Mouse (Mus musculus) left cerebral cortex, adult 2 months (tissue): ENCODE data around the gene Map2k3. TPM values are rescaled to one million over a fixed set of nuclear protein-coding genes. Genes with fewer than 3 reads are reported as not detected.
A peak's percentile ranks its signal among the peaks of the same experiment; 100 is the strongest.

Source experiments
- DNase-seq, 2 experiments: peaks; one replicate each; pipeline ENCODE4 v3.0.0; 2021 to 2022; ENCODE audit warnings: low spot score in 2 of 2, mixed read lengths in 1 of 2; ENCODE audit errors: extremely low spot score in 1 of 2
- H3K27ac ChIP-seq: fragments of 200-600 bp; 2 replicates; pipeline ENCODE4 v1.8.1; 2022
- H3K4me3 ChIP-seq: fragments of 200-600 bp; 2 replicates; pipeline ENCODE4 v1.8.1; 2022
- CTCF ChIP-seq: fragments of 200-600 bp; IDR thresholded peaks from 2 replicates; pipeline ENCODE4 v1.8.1; 2022; ENCODE audit warnings: antibody characterized with exemption, mild to moderate bottlenecking, moderate library complexity
- intact Hi-C: fragments of 180-260 bp; cut with DNase I; formaldehyde crosslinking; loops from one replicate; pipeline ENCODE4 v1.15.1; 2025
- total RNA-seq, 2 experiments: library from RNA; stranded (reverse); gene quantifications; 2 replicates each; pipeline ENCODE4 v1.2.3; 2021

Map2k3 gene
- total RNA-seq, 2 experiments from 2014 or later = 18.4 to 23.6 TPM

GRCm38 (mm10) chr11:60908073-60908472 is 23.8 kb upstream of the Map2k3 start:
- intact Hi-C loops = no loop called here
- Histone ChIP-seq H3K27ac (no peak overlapping the region), H3K4me3 (no peak overlapping the region)
- TF ChIP-seq CTCF = peak; percentile 24
- no peak for DNase-seq

- no peak overlapping the region for H3K27ac ChIP-seq
- TF ChIP-seq CTCF = no peak
- no peak for DNase-seq
- intact Hi-C loops = no loop called here
- H3K4me3 ChIP-seq = no peak overlapping the region
Observed at GRCm38 (mm10) chr11:60909626-60910025, 22.2 kb upstream of the Map2k3 start.

GRCm38 (mm10) chr11:60912525-60912973 is 19.3 kb upstream of the Map2k3 start:
- no peak for DNase-seq
- TF ChIP-seq CTCF = no peak
- H3K4me3 ChIP-seq = peak overlapping the region; percentile 98
- intact Hi-C loops = loop anchor here (2.0 kb wide), 1 partner anchor 20 kb away; the partner anchor contains the start of gene Map2k3
- peak overlapping the region; percentile 90; the same call in 1 of the 2 replicates for H3K27ac ChIP-seq

GRCm38 (mm10) chr11:60913301-60914196 is 18.3 kb upstream of the Map2k3 start:
- DNase-seq = peak; percentile 89
- intact Hi-C loops = loop anchor here (1.0 to 2.0 kb wide), 2 partner anchors 19 to 34 kb away; partner anchors contain the start of genes Map2k3 and Tmem11
- TF ChIP-seq CTCF = no peak
- peak overlapping the region; percentile 98 for H3K4me3 ChIP-seq
- H3K27ac ChIP-seq = peak overlapping the region; percentile 90

- intact Hi-C loops = no loop called here
- DNase-seq = no peak
- H3K27ac ChIP-seq = peak within 1 kb of the TSS; percentile 90
- peak within 1 kb of the TSS; percentile 98 for H3K4me3 ChIP-seq
- no peak for TF ChIP-seq CTCF
Observed at GRCm38 (mm10) chr11:60914491-60914890, 17.3 kb upstream of the Map2k3 start, which contains the start of gene Natd1. Natd1 (minus strand) TSS chr11:60914750.

GRCm38 (mm10) chr11:60915201-60915600 is 16.6 kb upstream of the Map2k3 start:
- no peak for TF ChIP-seq CTCF
- Histone ChIP-seq H3K4me3 (no peak overlapping the region), H3K27ac (no peak overlapping the region)
- no peak for DNase-seq
- intact Hi-C loops = no loop called here

GRCm38 (mm10) chr11:60920021-60920420 is 11.8 kb upstream of the Map2k3 start:
- TF ChIP-seq CTCF = no peak
- intact Hi-C loops = no loop called here
- DNase-seq = no peak
- H3K27ac ChIP-seq = no peak overlapping the region
- no peak overlapping the region for H3K4me3 ChIP-seq

- DNase-seq = no peak
- no peak for TF ChIP-seq CTCF
- intact Hi-C loops = no loop called here
- no peak overlapping the region for H3K4me3 ChIP-seq
- no peak overlapping the region for H3K27ac ChIP-seq
Observed at GRCm38 (mm10) chr11:60922195-60922594, 9.6 kb upstream of the Map2k3 start.

- no peak overlapping the region for H3K4me3 ChIP-seq
- intact Hi-C loops = no loop called here
- DNase-seq = no peak
- no peak for TF ChIP-seq CTCF
- no peak overlapping the region for H3K27ac ChIP-seq
Observed at GRCm38 (mm10) chr11:60922964-60923363, 8.9 kb upstream of the Map2k3 start.

GRCm38 (mm10) chr11:60924498-60924897 is 7.3 kb upstream of the Map2k3 start:
- no peak overlapping the region for H3K27ac ChIP-seq
- DNase-seq = no peak
- no peak for TF ChIP-seq CTCF
- no peak overlapping the region for H3K4me3 ChIP-seq
- intact Hi-C loops = no loop called here

- no peak for DNase-seq
- TF ChIP-seq CTCF = no peak
- intact Hi-C loops = no loop called here
- no peak overlapping the region for H3K4me3 ChIP-seq
- no peak overlapping the region for H3K27ac ChIP-seq
Observed at GRCm38 (mm10) chr11:60924981-60925380, 6.9 kb upstream of the Map2k3 start.

- intact Hi-C loops = no loop called here
- peak; percentile 94 for TF ChIP-seq CTCF
- Histone ChIP-seq H3K27ac (no peak overlapping the region), H3K4me3 (peak overlapping the region; percentile 34)
- peak; percentile 85 to 90 for DNase-seq
Observed at GRCm38 (mm10) chr11:60927264-60927663, 4.6 kb upstream of the Map2k3 start.
